Mouse (Mus musculus): ENCODE results near the gene Upk3bl.

DNA sequence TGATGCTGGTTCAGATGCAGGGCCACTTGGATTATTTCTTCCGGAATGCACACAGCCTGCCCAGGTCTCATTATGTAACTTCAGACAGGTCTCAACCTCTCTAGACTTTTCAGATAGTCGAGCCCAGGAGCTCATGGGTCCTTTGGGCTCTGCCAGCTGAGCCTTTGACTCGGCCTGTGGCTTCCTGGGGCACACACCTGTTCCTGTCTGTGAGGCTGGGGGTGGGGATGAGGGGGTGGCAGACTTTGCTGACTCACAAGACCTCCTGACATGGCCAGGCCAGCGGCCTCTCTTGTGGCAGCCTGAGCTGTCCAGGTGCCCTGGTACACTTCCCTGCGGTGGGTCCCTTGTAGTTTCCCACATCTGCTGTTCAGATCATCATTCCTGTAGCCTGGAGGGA lies 37.6 kb downstream of the Upk3bl start:
- TF ChIP-seq CTCF (conservative IDR thresholded peaks at IDR 0.05; ENCODE audit: low read length): no peak
- no peak for TF ChIP-seq NANOG (IDR thresholded peaks at IDR 0.05; ENCODE audit: borderline replicate concordance, low read length)
- no peak for TF ChIP-seq POU5F1 (IDR thresholded peaks at IDR 0.05; ENCODE audit: borderline replicate concordance, low read length)

Data from E14TG2a.4 (cell line).